Mouse (Mus musculus) ovary, postnatal 36 days (tissue): Measurements from ENCODE around the gene Sel1l3.

Source experiments
- DNase-seq: peaks from one replicate; pipeline ENCODE4 v3.0.0; 2022; ENCODE audit warnings: low spot score, mixed read lengths

The Sel1l3 gene

GRCm38 (mm10) chr5:53140158-53140927, 73.4 kb downstream of the Sel1l3 start:
- DNase-seq = no peak

- no peak for DNase-seq
Measured at GRCm38 (mm10) chr5:53139566-53139965, 74.2 kb downstream of the Sel1l3 start.

GRCm38 (mm10) chr5:53139140-53139539, 74.6 kb downstream of the Sel1l3 start:
- DNase-seq = no peak

GRCm38 (mm10) chr5:53138025-53138424, 75.7 kb downstream of the Sel1l3 start:
- no peak for DNase-seq

GRCm38 (mm10) chr5:53135984-53136383, 77.7 kb downstream of the Sel1l3 start:
- DNase-seq = no peak

- no peak for DNase-seq
Measured at GRCm38 (mm10) chr5:53134003-53134402, 79.7 kb downstream of the Sel1l3 start.

GRCm38 (mm10) chr5:53124701-53125100, 89.0 kb downstream of the Sel1l3 start:
- DNase-seq = no peak

GRCm38 (mm10) chr5:53123525-53124286, 90.0 kb downstream of the Sel1l3 start:
- DNase-seq = no peak

- no peak for DNase-seq
Measured at GRCm38 (mm10) chr5:53119689-53120088, 94.0 kb downstream of the Sel1l3 start.

GRCm38 (mm10) chr5:53118212-53118611, 95.5 kb downstream of the Sel1l3 start:
- DNase-seq = no peak

- DNase-seq = no peak
Measured at GRCm38 (mm10) chr5:53114616-53115267, 99.0 kb downstream of the Sel1l3 start.

- no peak for DNase-seq
Measured at GRCm38 (mm10) chr5:53112942-53113341, 100.8 kb downstream of the Sel1l3 start.

- no peak for DNase-seq
Measured at GRCm38 (mm10) chr5:53111036-53111435, 102.7 kb downstream of the Sel1l3 start.

GRCm38 (mm10) chr5:53110225-53110624, 103.5 kb downstream of the Sel1l3 start:
- no peak for DNase-seq

GRCm38 (mm10) chr5:53108668-53109067, 105.1 kb downstream of the Sel1l3 start:
- no peak for DNase-seq

GRCm38 (mm10) chr5:53108026-53108425, 105.7 kb downstream of the Sel1l3 start:
- no peak for DNase-seq

- no peak for DNase-seq
Measured at GRCm38 (mm10) chr5:53106731-53107130, 107.0 kb downstream of the Sel1l3 start.

- DNase-seq = no peak
Measured at GRCm38 (mm10) chr5:53106125-53106524, 107.6 kb downstream of the Sel1l3 start.

GRCm38 (mm10) chr5:53105716-53106115, 108.0 kb downstream of the Sel1l3 start:
- DNase-seq = peak; percentile 35

GRCm38 (mm10) chr5:53104177-53104855, 109.4 kb downstream of the Sel1l3 start:
- DNase-seq = no peak

- no peak for DNase-seq
Measured at GRCm38 (mm10) chr5:53101848-53102473, 111.8 kb downstream of the Sel1l3 start.

GRCm38 (mm10) chr5:53091331-53091730, 122.4 kb downstream of the Sel1l3 start:
- no peak for DNase-seq
